Mouse (Mus musculus) c-Kit-negative CD71-positive TER-119-positive erythroid progenitor cells, embryonic 14.5 days (primary cell): ENCODE measurements around the gene Sspo.

Experiments used
- DNase-seq: peaks from one replicate; pipeline ENCODE4 v3.0.0-alpha.2; 2013; ENCODE audit warnings: low read depth, low spot score

Gene Sspo

GRCm38 (mm10) chr6:48435706-48436349 lies 12.2 kb upstream of the Sspo start:
- no peak for DNase-seq

- DNase-seq = no peak
Observed at GRCm38 (mm10) chr6:48437679-48438376, 10.2 kb upstream of the Sspo start.

- no peak for DNase-seq
Observed at GRCm38 (mm10) chr6:48438475-48439125, 9.4 kb upstream of the Sspo start.

GRCm38 (mm10) chr6:48439654-48440053 lies 8.4 kb upstream of the Sspo start:
- DNase-seq = no peak

GRCm38 (mm10) chr6:48440306-48441014 lies 7.6 kb upstream of the Sspo start:
- no peak for DNase-seq

- DNase-seq = no peak
Observed at GRCm38 (mm10) chr6:48443592-48444309, 4.3 kb upstream of the Sspo start.

GRCm38 (mm10) chr6:48444310-48445180 lies 3.5 kb upstream of the Sspo start:
- DNase-seq = no peak

- DNase-seq = no peak
Observed at GRCm38 (mm10) chr6:48445181-48446101, 2.6 kb upstream of the Sspo start, which contains the start of gene Zfp467. TSS of gene Zfp467 (minus strand) at chr6:48445825.

GRCm38 (mm10) chr6:48446256-48446655 lies 1.8 kb upstream of the Sspo start:
- DNase-seq = no peak

GRCm38 (mm10) chr6:48446896-48447295 lies 1.1 kb upstream of the Sspo start:
- no peak for DNase-seq

GRCm38 (mm10) chr6:48448527-48448926 lies 498 bp downstream of the Sspo start:
- no peak for DNase-seq

- DNase-seq = no peak
Observed at GRCm38 (mm10) chr6:48452151-48452550, 4.1 kb downstream of the Sspo start.

GRCm38 (mm10) chr6:48452771-48453170 lies 4.7 kb downstream of the Sspo start:
- no peak for DNase-seq

GRCm38 (mm10) chr6:48464966-48465679 lies 17.1 kb downstream of the Sspo start:
- DNase-seq = no peak

GRCm38 (mm10) chr6:48466715-48467114 lies 18.7 kb downstream of the Sspo start:
- no peak for DNase-seq

GRCm38 (mm10) chr6:48467490-48467889 lies 19.5 kb downstream of the Sspo start:
- no peak for DNase-seq

- no peak for DNase-seq
Observed at GRCm38 (mm10) chr6:48470739-48471138, 22.7 kb downstream of the Sspo start.

- DNase-seq = no peak
Observed at GRCm38 (mm10) chr6:48478446-48478845, 30.4 kb downstream of the Sspo start.

- DNase-seq = no peak
Observed at GRCm38 (mm10) chr6:48482501-48482900, 34.5 kb downstream of the Sspo start.
